Mouse (Mus musculus): ENCODE data around the gene Cflar. TPM values are rescaled to one million over a fixed set of nuclear protein-coding genes. Genes with fewer than 3 reads are reported as not detected.
"Not testable (repeated sequence)": the region's sequence is repeated elsewhere in the genome, so short reads cannot be mapped to it uniquely, and the experiment has no call there.

The Cflar gene
- polyA plus RNA-seq, 2 experiments = 8.2 to 13.4 TPM

DNA sequence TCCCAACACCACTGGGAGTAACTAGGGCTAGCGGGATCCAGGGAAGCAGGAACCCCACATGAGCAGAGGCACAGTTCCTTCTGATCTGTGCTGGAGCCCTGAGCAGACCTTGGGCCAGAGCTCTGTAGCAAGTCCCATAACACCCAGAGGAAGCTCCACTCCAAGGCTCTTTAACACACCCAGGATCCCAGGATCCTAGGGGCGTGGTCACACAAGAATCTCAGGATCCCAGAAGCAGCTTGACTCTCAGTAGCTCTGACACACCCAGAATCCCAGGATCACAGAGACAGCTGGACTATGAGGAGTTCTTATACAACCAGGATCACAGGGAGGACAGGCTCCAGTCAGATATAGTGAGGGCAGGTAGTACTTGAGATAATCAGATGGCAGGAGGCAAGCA is 39.2 kb upstream of the Cflar start:
- H3K4me3 ChIP-seq (ENCODE audit: insufficient read depth in 1 of 2, low read depth in 2 of 2, low read length in 2 of 2) = no peak overlapping the region
- no peaks in the 10 kb centered on the region for H3K9me3 ChIP-seq (ENCODE audit: control insufficient read depth, low read length)
- DNase-seq (ENCODE audit: low read depth in 3 of 3, low spot score in 3 of 3) = no peak
- H3K27ac ChIP-seq = no peak overlapping the region
- H3K4me1 ChIP-seq (replicated peaks; ENCODE audit: control insufficient read depth in 2 of 2, insufficient read depth in 2 of 2, low read length in 1 of 2) = no peaks in the 10 kb centered on the region
- no peak overlapping the region for H3K9ac ChIP-seq (replicated peaks)
- TF ChIP-seq CTCF (IDR thresholded peaks at IDR 0.05; ENCODE audit: low read depth) = no peak
- TF ChIP-seq EP300 (IDR thresholded peaks at IDR 0.05; ENCODE audit: low read depth) = no peak
- no peak overlapping the region for H3K4me2 ChIP-seq (ENCODE audit: low read depth)
- no peaks in the 10 kb centered on the region for H3K27me3 ChIP-seq (ENCODE audit: control insufficient read depth, insufficient read depth, low read length)
- ATAC-seq (ENCODE audit: insufficient read depth) = no peak
- WGBS (ENCODE audit: insufficient replicate concordance) = 56% methylated on average over 2 of the region's 2 CpGs
- no peaks in the 10 kb centered on the region for H3K36me3 ChIP-seq (replicated peaks; ENCODE audit: control insufficient read depth, insufficient read depth, low read depth)

DNA sequence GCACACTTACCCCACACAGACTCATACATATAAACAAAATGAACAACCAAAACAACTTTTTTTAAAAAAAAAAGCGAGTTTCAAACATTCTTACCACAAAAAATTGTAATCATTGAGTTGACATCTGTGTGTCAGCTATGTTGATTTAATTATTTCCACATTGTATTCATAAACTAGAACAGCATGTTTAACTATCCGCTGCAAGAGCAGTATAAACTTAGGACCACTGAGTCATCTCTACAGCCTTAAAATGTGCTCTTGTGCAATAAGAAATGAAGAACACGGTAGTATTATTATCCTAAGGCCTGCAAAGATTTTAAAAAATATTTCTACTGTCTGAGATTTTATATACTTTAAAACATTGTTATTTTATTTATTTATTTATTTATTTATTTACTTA is 36.3 kb upstream of the Cflar start:
- Histone ChIP-seq H3K36me3 (replicated peaks; ENCODE audit: control insufficient read depth, insufficient read depth, low read depth) (no peaks in the 10 kb centered on the region), H3K27ac (no peak overlapping the region), H3K4me2 (ENCODE audit: low read depth) (no peak overlapping the region), H3K9me3 (ENCODE audit: control insufficient read depth, low read length) (no peaks in the 10 kb centered on the region), H3K4me1 (replicated peaks; ENCODE audit: control insufficient read depth in 2 of 2, insufficient read depth in 2 of 2, low read length in 1 of 2) (no peaks in the 10 kb centered on the region), H3K9ac (replicated peaks) (no peak overlapping the region), H3K27me3 (ENCODE audit: control insufficient read depth, insufficient read depth, low read length) (no peaks in the 10 kb centered on the region), H3K4me3 (ENCODE audit: insufficient read depth in 1 of 2, low read depth in 2 of 2, low read length in 2 of 2) (no peak overlapping the region)
- 71% methylated on average over 3 of the region's 3 CpGs for WGBS (ENCODE audit: insufficient replicate concordance)
- no peak for ATAC-seq (ENCODE audit: insufficient read depth)
- TF ChIP-seq CTCF (IDR thresholded peaks at IDR 0.05; ENCODE audit: low read depth) (no peak), EP300 (IDR thresholded peaks at IDR 0.05; ENCODE audit: low read depth) (no peak)
- no peak for DNase-seq (ENCODE audit: low read depth in 3 of 3, low spot score in 3 of 3)

DNA sequence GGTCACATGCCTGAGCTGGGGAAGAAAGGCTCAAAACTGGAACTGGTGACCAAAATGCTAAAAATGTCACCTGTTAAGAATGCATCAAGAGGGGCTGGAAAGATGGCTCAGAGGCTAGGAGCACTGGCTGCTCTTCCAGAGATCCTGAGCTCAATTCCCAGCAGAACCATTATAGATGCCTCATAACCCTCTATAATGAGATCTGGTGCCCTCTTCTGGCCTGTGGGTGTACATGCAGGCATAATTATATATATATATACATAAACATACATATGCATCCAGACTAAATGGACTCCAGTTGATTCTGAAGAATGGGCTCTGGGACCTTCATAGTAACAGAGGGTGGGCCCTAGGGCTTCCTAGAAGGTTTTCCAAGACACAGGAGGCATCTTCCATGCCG is 33.7 kb upstream of the Cflar start:
- Histone ChIP-seq H3K9me3 (ENCODE audit: control insufficient read depth, low read length) (no peaks in the 10 kb centered on the region), H3K4me1 (replicated peaks; ENCODE audit: control insufficient read depth in 2 of 2, insufficient read depth in 2 of 2, low read length in 1 of 2) (no peaks in the 10 kb centered on the region), H3K27ac (no peak overlapping the region), H3K9ac (replicated peaks) (no peak overlapping the region), H3K4me2 (ENCODE audit: low read depth) (no peak overlapping the region), H3K4me3 (ENCODE audit: insufficient read depth in 1 of 2, low read depth in 2 of 2, low read length in 2 of 2) (no peak overlapping the region), H3K36me3 (replicated peaks; ENCODE audit: control insufficient read depth, insufficient read depth, low read depth) (no peaks in the 10 kb centered on the region), H3K27me3 (ENCODE audit: control insufficient read depth, insufficient read depth, low read length) (no peaks in the 10 kb centered on the region)
- ATAC-seq (ENCODE audit: insufficient read depth) (no peak), DNase-seq (ENCODE audit: low read depth in 3 of 3, low spot score in 3 of 3) (peak in 2 of 3 experiments; percentile 10 to 14)
- WGBS (ENCODE audit: insufficient replicate concordance) = 58% methylated on average over 1 of the region's 1 CpGs
- TF ChIP-seq EP300 (IDR thresholded peaks at IDR 0.05; ENCODE audit: low read depth) = no peak
- TF ChIP-seq CTCF (IDR thresholded peaks at IDR 0.05; ENCODE audit: low read depth) = peak; percentile 62

DNA sequence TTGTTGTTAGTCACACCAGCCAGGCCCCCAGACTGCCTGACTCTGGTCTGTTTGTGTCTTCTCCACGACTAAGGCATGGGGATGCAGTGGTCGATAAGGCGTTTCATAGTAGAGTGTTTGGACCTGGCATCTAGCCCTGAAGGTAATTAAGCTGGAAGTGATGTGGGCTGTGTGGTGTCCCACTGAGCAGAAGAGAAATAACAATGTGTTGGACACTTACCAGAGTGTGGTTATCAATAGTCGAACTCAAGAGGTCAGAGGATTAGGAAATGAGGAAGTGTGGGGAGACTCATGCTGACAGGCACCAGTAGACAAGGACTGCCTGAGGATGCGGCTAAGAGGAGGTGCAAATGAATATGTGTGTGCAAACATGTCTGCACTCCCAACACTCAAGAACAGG is 32.9 kb upstream of the Cflar start:
- not testable (repeated sequence) for H3K4me1 ChIP-seq (replicated peaks; ENCODE audit: control insufficient read depth in 2 of 2, insufficient read depth in 2 of 2, low read length in 1 of 2); H3K9ac ChIP-seq (replicated peaks); H3K27ac ChIP-seq; H3K4me3 ChIP-seq (ENCODE audit: insufficient read depth in 1 of 2, low read depth in 2 of 2, low read length in 2 of 2); H3K4me2 ChIP-seq (ENCODE audit: low read depth); ATAC-seq (ENCODE audit: insufficient read depth); DNase-seq (ENCODE audit: low read depth in 3 of 3, low spot score in 3 of 3); H3K36me3 ChIP-seq (replicated peaks; ENCODE audit: control insufficient read depth, insufficient read depth, low read depth); H3K27me3 ChIP-seq (ENCODE audit: control insufficient read depth, insufficient read depth, low read length); H3K9me3 ChIP-seq (ENCODE audit: control insufficient read depth, low read length)
- 34% methylated on average over 5 of the region's 5 CpGs for WGBS (ENCODE audit: insufficient replicate concordance)

DNA sequence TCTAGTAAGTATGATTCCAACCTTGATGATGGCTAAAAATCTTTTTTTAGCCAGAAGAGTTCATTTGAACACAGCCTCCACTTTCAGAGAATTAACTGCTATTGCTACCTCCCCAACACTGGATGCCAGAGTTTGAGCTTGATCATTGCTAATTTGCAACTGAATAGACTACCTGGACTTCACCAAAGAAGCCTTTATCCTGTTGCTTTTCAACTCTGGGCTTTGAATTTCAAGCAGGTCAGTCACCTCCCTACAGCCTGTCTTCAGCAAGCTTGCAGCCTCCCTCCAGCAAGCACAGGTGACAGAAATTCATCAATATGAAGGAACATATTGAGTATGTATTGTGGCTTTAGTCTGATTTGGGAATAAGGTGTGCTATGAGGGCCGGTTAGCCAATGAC is 21.9 kb upstream of the Cflar start:
- Histone ChIP-seq H3K4me3 (ENCODE audit: insufficient read depth in 1 of 2, low read depth in 2 of 2, low read length in 2 of 2) (no peak overlapping the region), H3K27me3 (ENCODE audit: control insufficient read depth, insufficient read depth, low read length) (no peaks in the 10 kb centered on the region), H3K4me1 (replicated peaks; ENCODE audit: control insufficient read depth in 2 of 2, insufficient read depth in 2 of 2, low read length in 1 of 2) (no peaks in the 10 kb centered on the region), H3K9me3 (ENCODE audit: control insufficient read depth, low read length) (no peaks in the 10 kb centered on the region), H3K36me3 (replicated peaks; ENCODE audit: control insufficient read depth, insufficient read depth, low read depth) (no peaks in the 10 kb centered on the region), H3K4me2 (ENCODE audit: low read depth) (no peak overlapping the region), H3K27ac (no peak overlapping the region), H3K9ac (replicated peaks) (no peak overlapping the region)
- DNase-seq (ENCODE audit: low read depth in 3 of 3, low spot score in 3 of 3) = no peak
- no peak for ATAC-seq (ENCODE audit: insufficient read depth)
- TF ChIP-seq CTCF (IDR thresholded peaks at IDR 0.05; ENCODE audit: low read depth) (no peak), EP300 (IDR thresholded peaks at IDR 0.05; ENCODE audit: low read depth) (no peak)
- 74% methylated on average over 1 of the region's 1 CpGs for whole genome bisulfite sequencing (ENCODE audit: insufficient replicate concordance)
